In the genomic region with DNA sequence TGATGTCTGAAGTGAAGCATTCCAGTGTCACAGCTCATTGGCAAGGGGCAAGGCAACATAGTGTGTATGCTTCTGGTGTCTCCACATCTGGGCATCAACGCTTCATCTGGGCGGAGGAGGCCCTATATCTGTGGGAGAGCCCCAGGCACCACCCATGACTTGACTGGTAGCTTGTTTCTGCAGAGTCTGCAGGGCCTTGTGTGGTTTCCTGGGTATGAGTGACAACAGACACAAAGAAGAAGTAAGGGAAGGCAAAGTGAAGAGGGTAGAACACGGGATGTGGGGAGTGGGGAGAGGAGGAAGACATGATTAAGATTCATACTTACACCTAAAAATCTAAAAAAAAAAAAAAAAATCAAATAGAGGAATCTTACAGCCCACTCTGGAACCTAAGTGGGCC, we compare ENCODE assay signal across 24 mouse cellular contexts. TPM values are rescaled to one million over a fixed set of nuclear protein-coding genes. Genes with fewer than 3 reads are reported as not detected.
"Had no signal": no experiment of that assay in that cellular context is flagged by ENCODE, and none has a peak within 500 bp of the region (broad histone marks: within the 10 kb centered on the region; RNA-seq: fewer than 3 reads in every experiment).

No protein-coding gene starts in this region.

- DNase-seq: gastrocnemius, adult 2 months; gastrocnemius, postnatal 10 days; gastrocnemius, postnatal 25 days; heart, adult 2 months; heart, postnatal 14 days; heart, postnatal 4 days; kidney, adult 11 months; kidney, adult 2 months; kidney, adult 9 months; kidney, postnatal 10 days; kidney, postnatal 25 days; kidney, postnatal 4 days had no signal

- ATAC-seq: hindbrain, postnatal 0 days; intestine, embryonic 16.5 days; liver, embryonic 12.5 days had no signal

RNA-seq across cellular contexts. Expression of gene Cdhr1, which starts 4.3 kb away (rescaled TPM):
- total RNA-seq: gastrocnemius, adult 2 months; gastrocnemius, postnatal 25 days; gastrocnemius, postnatal 4 days; granulocyte monocyte progenitor cell, adult 5-6 weeks; liver, adult 2 months had no signal

RNA-seq across cellular contexts. Expression of gene 2610528A11Rik, which starts 11.3 kb away (rescaled TPM):
- total RNA-seq: gastrocnemius, postnatal 4 days; heart, adult 2 months; heart, postnatal 14 days; hindbrain, postnatal 0 days; layer of hippocampus, postnatal 10 days; liver, adult 2 months had no signal

RNA-seq across cellular contexts. Expression of gene Lrit2, which starts 34.8 kb away (rescaled TPM):
- total RNA-seq: gastrocnemius, adult 2 months; gastrocnemius, postnatal 10 days; gastrocnemius, postnatal 25 days; gastrocnemius, postnatal 4 days; granulocyte monocyte progenitor cell, adult 5-6 weeks; heart, adult 2 months; heart, postnatal 14 days; heart, postnatal 4 days; hindbrain, postnatal 0 days; layer of hippocampus, adult 2 months; layer of hippocampus, postnatal 10 days; layer of hippocampus, postnatal 25 days; left cerebral cortex, adult 2 months; left cerebral cortex, postnatal 14 days; left cerebral cortex, postnatal 36 days had no signal

RNA-seq across cellular contexts. Expression of gene Lrit1, which starts 47.9 kb away (rescaled TPM):
- total RNA-seq: gastrocnemius, adult 2 months; gastrocnemius, postnatal 10 days; gastrocnemius, postnatal 25 days; granulocyte monocyte progenitor cell, adult 5-6 weeks; heart, adult 2 months; heart, postnatal 4 days; hindbrain, postnatal 0 days; layer of hippocampus, adult 2 months; layer of hippocampus, postnatal 10 days; layer of hippocampus, postnatal 25 days; left cerebral cortex, adult 2 months; left cerebral cortex, postnatal 36 days had no signal
